Mouse (Mus musculus): ENCODE data around the gene 2410137M14Rik. TPM values are rescaled to one million over a fixed set of nuclear protein-coding genes. Genes with fewer than 3 reads are reported as not detected.

Gene 2410137M14Rik
- total and polyA plus RNA-seq, 3 experiments, result 0.40 TPM; not detected in 2

- in situ Hi-C loops (cut with MboI; ENCODE audit: low pct_ligation_motif_present, low pct_unique_long_range_greater_than_20kb, low sequenced_read_pairs) (no loop called here), dilution Hi-C loops (cut with MboI; ENCODE audit: extremely low pct_ligation_motif_present, extremely low pct_unique_long_range_greater_than_20kb, low sequenced_read_pairs) (no loop called here)
- no peak for TF ChIP-seq UBTF (IDR thresholded peaks at IDR 0.05; ENCODE audit: low read depth, low read length)
- TF ChIP-seq CHD1 (IDR thresholded peaks at IDR 0.05; ENCODE audit: low read depth, low read length), result no peak
- TF ChIP-seq JUND (conservative IDR thresholded peaks at IDR 0.05; ENCODE audit: low read depth, low read length), result no peak
- no peak for TF ChIP-seq ZNF384 (IDR thresholded peaks at IDR 0.05; ENCODE audit: low read depth, low read length)
- no peak for TF ChIP-seq MAZ (IDR thresholded peaks at IDR 0.05; ENCODE audit: low read depth, low read length)
- TF ChIP-seq RCOR1 (conservative IDR thresholded peaks at IDR 0.05; ENCODE audit: low read depth, low read length), result no peak
- Histone ChIP-seq H3K36me3 (replicated peaks in 1 of 2; ENCODE audit: control insufficient read depth in 1 of 2, insufficient read depth in 1 of 2, low read length in 1 of 2) (no peaks in the 10 kb centered on the region), H3K27ac (ENCODE audit: insufficient read depth, low read depth) (no peak within 1 kb of the TSS), H3K9ac (ENCODE audit: insufficient read depth, low read depth) (no peak within 1 kb of the TSS), H3K4me3 (replicated peaks in 1 of 3; ENCODE audit: low read depth in 2 of 3, low read length in 2 of 3, poor library complexity in 1 of 3) (no peak within 1 kb of the TSS), H3K79me2 (replicated peaks; ENCODE audit: control insufficient read depth, extremely low read depth, insufficient read depth, poor library complexity, severe bottlenecking) (no peaks in the 10 kb centered on the region), H3K4me2 (ENCODE audit: insufficient read depth, low read depth, poor library complexity, severe bottlenecking) (no peak within 1 kb of the TSS), H3K27me3 (replicated peaks) (no peaks in the 10 kb centered on the region), H3K9me3 (replicated peaks; ENCODE audit: low read length) (no peaks in the 10 kb centered on the region), H3K4me1 (ENCODE audit: control insufficient read depth in 1 of 2, insufficient read depth in 2 of 2) (0 out of 4 replicates have a peak, but pooled peaks cover 0 to 4% of the 10 kb centered on the region in 2 experiments)
- no peak for DNase-seq (ENCODE audit: extremely low read depth)
These were observed 19.8 kb upstream of the 2410137M14Rik start, which contains the start of gene Zfp57 for GRCm38 (mm10) chr17:37000863-37001262. Gene Zfp57, plus strand, starts transcription at chr17:37001163.

DNA sequence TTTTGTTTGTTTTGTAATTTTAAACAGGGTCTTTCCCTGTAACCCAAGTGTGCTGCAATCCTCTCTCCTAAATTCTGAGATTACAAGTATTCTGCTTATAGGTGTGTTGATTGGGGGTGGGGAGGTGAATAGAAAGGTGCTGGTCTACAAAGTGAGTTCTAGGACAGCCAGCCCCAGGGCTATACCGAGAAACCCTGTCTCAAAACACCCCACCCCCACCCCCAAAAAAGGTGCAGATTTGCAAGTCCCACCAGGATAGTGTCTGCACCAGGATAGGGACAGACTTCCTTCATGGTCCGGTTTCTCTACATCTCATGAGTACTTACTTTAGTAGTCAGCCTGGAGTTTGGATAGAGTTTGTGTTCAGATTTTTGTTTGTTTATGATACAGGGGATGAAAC is 17.4 kb upstream of the 2410137M14Rik start:
- Histone ChIP-seq H3K36me3 (replicated peaks in 1 of 2; ENCODE audit: control insufficient read depth in 1 of 2, insufficient read depth in 1 of 2, low read length in 1 of 2) (no peaks in the 10 kb centered on the region), H3K27me3 (replicated peaks) (no peaks in the 10 kb centered on the region), H3K27ac (ENCODE audit: insufficient read depth, low read depth) (no peak overlapping the region), H3K4me1 (ENCODE audit: control insufficient read depth in 1 of 2, insufficient read depth in 2 of 2) (peaks cover 0 to 26% of the 10 kb centered on the region in 2 experiments; a peak in 2 of 4 replicates), H3K4me2 (ENCODE audit: insufficient read depth, low read depth, poor library complexity, severe bottlenecking) (no peak overlapping the region), H3K79me2 (replicated peaks; ENCODE audit: control insufficient read depth, extremely low read depth, insufficient read depth, poor library complexity, severe bottlenecking) (no peaks in the 10 kb centered on the region), H3K9ac (ENCODE audit: insufficient read depth, low read depth) (no peak overlapping the region), H3K9me3 (replicated peaks; ENCODE audit: low read length) (no peaks in the 10 kb centered on the region), H3K4me3 (replicated peaks in 1 of 3; ENCODE audit: low read depth in 2 of 3, low read length in 2 of 3, poor library complexity in 1 of 3) (no peak overlapping the region)
- DNase-seq (ENCODE audit: extremely low read depth), result no peak
- in situ Hi-C loops (cut with MboI; ENCODE audit: low pct_ligation_motif_present, low pct_unique_long_range_greater_than_20kb, low sequenced_read_pairs) (loop anchor here (10.0 kb wide), 1 partner anchor 84 kb away; no protein-coding TSS in a partner anchor), dilution Hi-C loops (cut with MboI; ENCODE audit: extremely low pct_ligation_motif_present, extremely low pct_unique_long_range_greater_than_20kb, low sequenced_read_pairs) (no loop called here)
- TF ChIP-seq USF1 (IDR thresholded peaks at IDR 0.05; ENCODE audit: low read depth, low read length) (no peak), ZKSCAN1 (IDR thresholded peaks at IDR 0.05; ENCODE audit: borderline replicate concordance, low read depth, low read length) (no peak), CHD2 (IDR thresholded peaks at IDR 0.05; ENCODE audit: low read length) (no peak), USF2 (conservative IDR thresholded peaks at IDR 0.05; ENCODE audit: low read depth, low read length) (no peak), SMC3 (IDR thresholded peaks at IDR 0.05; ENCODE audit: low read depth, low read length) (no peak), MEF2A (IDR thresholded peaks at IDR 0.05; ENCODE audit: borderline replicate concordance, low read depth, low read length) (no peak), CTCF (conservative IDR thresholded peaks at IDR 0.05 in 1 of 2, IDR thresholded peaks at IDR 0.05 in 1 of 2; ENCODE audit: low read depth in 2 of 2, low read length in 2 of 2) (no peak), IRF4 (IDR thresholded peaks at IDR 0.05; ENCODE audit: low read depth, low read length) (no peak), MYC (IDR thresholded peaks at IDR 0.05; ENCODE audit: low read depth, low read length) (no peak), ZC3H11A (IDR thresholded peaks at IDR 0.05; ENCODE audit: low read depth, low read length) (no peak), CHD1 (IDR thresholded peaks at IDR 0.05; ENCODE audit: low read depth, low read length) (no peak), KAT2A (IDR thresholded peaks at IDR 0.05; ENCODE audit: insufficient replicate concordance, low read length) (no peak), GABPA (IDR thresholded peaks at IDR 0.05; ENCODE audit: insufficient replicate concordance, low read depth, low read length) (no peak), HCFC1 (IDR thresholded peaks at IDR 0.05; ENCODE audit: low read depth, low read length) (no peak)
